Mouse (Mus musculus) forebrain, embryonic 10.5 days (tissue): ENCODE data around the gene Ctps2. TPM values are rescaled to one million over a fixed set of nuclear protein-coding genes. Genes with fewer than 3 reads are reported as not detected.
"Not testable (repeated sequence)": the region's sequence is repeated elsewhere in the genome, so short reads cannot be mapped to it uniquely, and the experiment has no call there.

Experiments
- DNase-seq: peaks from one replicate; pipeline ENCODE4 v3.0.0-alpha.2; 2017; ENCODE audit warnings: low spot score; ENCODE audit errors: extremely low spot score
- H3K27ac ChIP-seq: fragments of 300-500 bp; sonication (generic); 2 replicates; pipeline ENCODE4 v1.5.1; 2016; ENCODE audit warnings: mild to moderate bottlenecking
- H3K27me3 ChIP-seq: fragments of 300-500 bp; sonication (generic); 2 replicates; pipeline ENCODE4 v1.6.1; 2016; ENCODE audit warnings: mild to moderate bottlenecking; ENCODE audit not compliant: poor library complexity, severe bottlenecking
- H3K36me3 ChIP-seq: fragments of 300-500 bp; sonication (generic); replicated peaks from 2 replicates; pipeline ENCODE4 v1.6.1; 2016; ENCODE audit warnings: mild to moderate bottlenecking, moderate library complexity
- H3K4me1 ChIP-seq: fragments of 300-500 bp; sonication (generic); 2 replicates; pipeline ENCODE4 v1.6.1; 2016
- H3K4me3 ChIP-seq: fragments of 300-500 bp; sonication (generic); 2 replicates; pipeline ENCODE4 v1.5.1; 2016; ENCODE audit warnings: mild to moderate bottlenecking, moderate library complexity
- H3K9me3 ChIP-seq: fragments of 300-500 bp; sonication (generic); 2 replicates; pipeline ENCODE4 v1.6.1; 2016; ENCODE audit warnings: mild to moderate bottlenecking, moderate library complexity
- WGBS: fragments of 180-500 bp; shearing (Covaris S2); methylation state at CpG from one replicate; pipeline ENCODE4 v1.1.7; 2016; 5-methylcytosine and 5-hydroxymethylcytosine counted together
- polyA plus RNA-seq: library from polyadenylated mRNA; unstranded; fragments of >200 nt; fragmentation: Nextera tagmentation; extraction: Ambion mirVana; gene quantifications from 2 replicates; pipeline ENCODE4 v1.2.1, GENCODE M21; 2016

Gene Ctps2
- polyA plus RNA-seq = 62.5 and 65.3 TPM in 2 replicates

DNA sequence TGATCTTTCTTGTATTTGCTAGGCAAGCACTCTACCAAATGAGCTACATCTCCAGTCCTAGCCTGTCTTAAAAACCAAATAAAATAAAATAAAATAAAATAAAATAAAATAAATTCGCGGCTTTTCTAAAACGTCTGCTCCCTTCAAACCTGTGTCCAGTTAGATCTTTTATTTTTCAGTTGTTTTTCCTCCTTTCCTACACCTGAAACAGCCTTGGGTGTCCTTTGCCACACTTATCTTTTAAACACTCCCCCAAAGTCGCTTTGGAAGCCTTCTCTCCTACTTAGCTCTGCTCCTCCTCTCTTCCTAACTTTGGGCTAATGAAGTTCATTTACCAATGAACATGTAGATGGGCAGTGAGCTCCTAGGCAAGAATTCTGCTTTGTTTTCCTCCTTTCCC is at the start of gene Ctps2:
Gene Ctps2, plus strand, starts transcription at position 301 of the 400 bp plus-strand sequence.
- H3K9me3 ChIP-seq = no peaks in the 10 kb centered on the region
- H3K4me3 ChIP-seq = peak within 1 kb of the TSS; percentile 66
- H3K4me1 ChIP-seq = peaks cover 10% of the 10 kb centered on the region; the same call in 1 of the 2 replicates
- peak within 1 kb of the TSS; percentile 84 for H3K27ac ChIP-seq
- DNase-seq = no peak
- H3K36me3 ChIP-seq = no peaks in the 10 kb centered on the region
- WGBS = 29% methylated on average over 4 of the region's 4 CpGs
- peaks cover 50% of the 10 kb centered on the region for H3K27me3 ChIP-seq

- H3K4me3 ChIP-seq = no peak overlapping the region
- no peaks in the 10 kb centered on the region for H3K4me1 ChIP-seq
- WGBS = 87% methylated on average over 3 of the region's 3 CpGs
- H3K9me3 ChIP-seq = no peaks in the 10 kb centered on the region
- no peak overlapping the region for H3K27ac ChIP-seq
- peaks cover 56% of the 10 kb centered on the region for H3K36me3 ChIP-seq
- no peak for DNase-seq
- H3K27me3 ChIP-seq = peaks cover 10% of the 10 kb centered on the region
Measured at GRCm38 (mm10) chrX:162868294-162868965, 32.6 kb upstream of the Ctps2 start.

DNA sequence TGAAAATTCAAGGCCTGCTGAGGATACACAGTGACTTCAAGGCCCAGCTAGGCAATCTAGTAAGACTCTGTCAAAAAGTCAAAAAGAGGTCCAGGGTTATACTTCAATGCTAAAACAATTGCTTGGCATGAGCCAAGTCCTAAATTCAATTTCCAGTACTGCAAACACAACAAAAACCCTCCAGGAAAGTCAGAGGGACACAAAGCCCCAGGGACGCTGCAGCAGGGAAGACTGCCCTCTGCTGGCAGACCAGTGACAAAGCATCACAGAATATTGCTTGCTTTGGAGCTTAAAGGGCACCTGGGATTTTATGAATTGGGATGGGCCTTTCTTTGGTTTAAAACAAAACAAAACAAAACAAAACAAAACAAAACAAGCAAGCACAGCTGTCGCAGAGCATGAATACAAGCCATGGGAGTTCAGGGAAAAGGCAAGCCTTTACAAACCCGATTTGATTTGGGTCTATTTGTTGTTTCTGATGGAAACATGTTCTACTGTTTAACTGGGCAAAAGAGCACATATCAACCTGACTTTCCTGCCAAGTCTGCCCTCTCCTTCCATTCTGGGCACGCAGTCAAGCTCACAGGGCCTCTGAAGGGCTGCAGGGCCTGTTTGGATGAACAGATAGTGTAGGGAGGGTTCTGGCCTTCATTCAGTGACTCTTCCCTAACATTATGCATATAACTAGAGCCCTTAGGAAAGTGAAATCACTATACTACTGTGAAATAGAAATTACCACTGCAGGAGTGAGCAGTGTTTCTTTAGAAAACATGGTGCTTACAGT is 29.1 kb upstream of the Ctps2 start:
- DNase-seq = peak; percentile 15
- no peak overlapping the region for H3K27ac ChIP-seq
- H3K4me1 ChIP-seq = no peaks in the 10 kb centered on the region
- peaks cover 10% of the 10 kb centered on the region for H3K27me3 ChIP-seq
- peaks cover 48% of the 10 kb centered on the region for H3K36me3 ChIP-seq
- 37% methylated on average over 4 of the region's 4 CpGs for WGBS
- no peak overlapping the region for H3K4me3 ChIP-seq
- no peaks in the 10 kb centered on the region for H3K9me3 ChIP-seq

- H3K27ac ChIP-seq = no peak overlapping the region
- no peaks in the 10 kb centered on the region for H3K9me3 ChIP-seq
- no peaks in the 10 kb centered on the region for H3K4me1 ChIP-seq
- H3K27me3 ChIP-seq = peaks cover 10% of the 10 kb centered on the region
- WGBS = 89% methylated on average over 2 of the region's 2 CpGs
- no peak for DNase-seq
- no peak overlapping the region for H3K4me3 ChIP-seq
- peaks cover 54% of the 10 kb centered on the region for H3K36me3 ChIP-seq
Measured at GRCm38 (mm10) chrX:162873761-162874160, 27.3 kb upstream of the Ctps2 start.

DNA sequence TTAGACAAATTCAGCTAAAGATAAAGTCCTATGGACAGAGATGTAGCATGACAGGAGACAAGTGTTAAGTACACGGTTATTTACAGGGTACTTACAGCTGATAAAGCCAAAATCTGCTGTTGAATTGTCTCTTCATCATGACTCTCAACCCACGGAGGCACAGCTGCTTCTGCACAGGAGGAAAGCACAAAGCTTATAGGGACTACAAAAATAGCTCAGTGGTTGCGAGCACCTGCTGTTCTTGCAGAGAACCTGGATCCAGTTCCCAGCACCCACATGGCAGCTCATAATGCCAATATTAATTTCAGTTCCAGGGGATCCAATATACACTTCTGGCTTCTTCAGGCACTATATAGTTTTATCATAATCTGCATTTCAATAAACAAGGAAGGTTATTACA is 22.8 kb upstream of the Ctps2 start:
- 90% methylated on average over 3 of the region's 3 CpGs for WGBS
- Histone ChIP-seq H3K4me1 (no peaks in the 10 kb centered on the region), H3K27ac (no peak overlapping the region), H3K9me3 (no peaks in the 10 kb centered on the region), H3K4me3 (no peak overlapping the region), H3K36me3 (peaks cover 55% of the 10 kb centered on the region), H3K27me3 (peaks cover 7% of the 10 kb centered on the region)
- no peak for DNase-seq

DNA sequence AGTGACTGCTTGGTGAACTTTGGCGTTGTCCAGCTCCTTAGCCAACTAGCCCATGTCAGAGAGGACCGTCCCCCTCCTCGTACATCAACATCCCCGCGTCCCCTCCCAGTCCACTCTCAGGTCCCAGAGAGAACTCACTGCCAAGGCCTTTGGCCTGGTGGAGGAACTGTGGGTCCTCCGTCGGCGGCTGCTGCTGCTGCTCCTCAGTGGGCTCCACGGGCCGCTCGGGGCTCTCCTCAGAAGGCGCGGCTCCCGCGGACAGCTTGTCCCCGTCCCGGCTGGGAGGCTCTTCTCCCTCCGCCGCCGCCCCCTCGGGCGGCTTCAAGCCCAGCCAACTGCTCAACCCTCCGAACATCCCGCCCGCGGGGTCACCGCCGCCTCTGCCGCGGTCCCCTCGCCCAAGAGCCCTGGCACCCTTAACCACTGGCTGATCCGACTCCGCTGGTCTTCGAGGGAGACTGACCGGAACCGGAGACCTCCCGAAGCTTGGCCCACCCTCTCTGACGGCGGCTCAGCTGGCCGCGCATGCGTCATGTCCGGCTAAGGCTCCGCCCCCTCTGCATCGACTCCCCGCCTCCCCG is 13.0 kb upstream of the Ctps2 start, which contains the start of gene Syap1:
Gene Syap1, minus strand, starts transcription at position 517 of the 581 bp plus-strand sequence.
- Histone ChIP-seq H3K9me3 (no peaks in the 10 kb centered on the region), H3K36me3 (no peaks in the 10 kb centered on the region), H3K27me3 (peaks cover 24% of the 10 kb centered on the region), H3K4me1 (peaks cover 7% of the 10 kb centered on the region), H3K4me3 (peak within 1 kb of the TSS; percentile 74), H3K27ac (peak within 1 kb of the TSS; percentile 84)
- 32% methylated on average over 37 of the region's 47 CpGs for WGBS
- DNase-seq = peak; percentile 75

- peak overlapping the region; percentile 74; the same call in 1 of the 2 replicates for H3K4me3 ChIP-seq
- not testable (repeated sequence) for H3K27ac ChIP-seq, H3K36me3 ChIP-seq, H3K4me1 ChIP-seq, H3K9me3 ChIP-seq, DNase-seq
- WGBS = 59% methylated on average over 11 of the region's 25 CpGs
- peaks cover 18% of the 10 kb centered on the region for H3K27me3 ChIP-seq
Measured at GRCm38 (mm10) chrX:162888575-162889223, 12.3 kb upstream of the Ctps2 start.

DNA sequence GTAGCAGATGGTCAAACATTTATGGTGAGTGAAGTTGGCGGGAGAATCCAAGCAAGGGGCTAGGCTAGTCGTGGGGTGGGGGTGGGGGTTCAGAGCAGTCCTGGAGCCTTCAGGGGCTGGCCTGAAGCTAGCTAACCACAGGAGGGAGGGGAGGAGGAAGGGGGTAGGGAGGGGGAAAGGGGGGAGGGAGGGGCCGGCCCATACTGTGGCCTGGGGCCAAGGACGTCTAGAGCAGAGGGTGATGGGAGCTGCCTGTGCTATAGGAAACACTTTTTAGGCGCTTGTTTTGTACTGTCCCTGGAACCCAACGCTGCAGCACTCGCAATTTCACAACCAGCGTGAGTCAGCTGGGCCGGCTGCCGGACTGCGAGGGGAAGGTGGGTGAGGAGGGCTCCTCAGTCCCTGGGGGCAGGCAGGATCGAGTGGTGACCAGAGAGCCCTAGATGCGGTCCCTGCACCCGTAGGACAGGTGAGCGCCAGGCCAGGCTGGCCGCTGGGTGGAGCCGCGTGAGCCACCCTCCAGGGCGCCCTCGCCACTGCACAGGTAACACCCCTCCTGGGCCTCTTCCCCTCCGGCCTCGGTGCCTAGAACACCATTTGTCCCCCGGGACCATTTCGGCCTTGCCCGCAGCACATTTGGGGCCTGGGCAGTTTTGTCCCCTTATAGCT is 467 bp downstream of the Ctps2 start:
- peak overlapping the region; percentile 84 for H3K27ac ChIP-seq
- peaks cover 49% of the 10 kb centered on the region for H3K27me3 ChIP-seq
- H3K4me3 ChIP-seq = peak overlapping the region; percentile 66
- H3K9me3 ChIP-seq = no peaks in the 10 kb centered on the region
- peak; percentile 39 for DNase-seq
- WGBS = 33% methylated on average over 24 of the region's 25 CpGs
- H3K36me3 ChIP-seq = no peaks in the 10 kb centered on the region
- H3K4me1 ChIP-seq = peaks cover 10% of the 10 kb centered on the region; the same call in 1 of the 2 replicates

DNA sequence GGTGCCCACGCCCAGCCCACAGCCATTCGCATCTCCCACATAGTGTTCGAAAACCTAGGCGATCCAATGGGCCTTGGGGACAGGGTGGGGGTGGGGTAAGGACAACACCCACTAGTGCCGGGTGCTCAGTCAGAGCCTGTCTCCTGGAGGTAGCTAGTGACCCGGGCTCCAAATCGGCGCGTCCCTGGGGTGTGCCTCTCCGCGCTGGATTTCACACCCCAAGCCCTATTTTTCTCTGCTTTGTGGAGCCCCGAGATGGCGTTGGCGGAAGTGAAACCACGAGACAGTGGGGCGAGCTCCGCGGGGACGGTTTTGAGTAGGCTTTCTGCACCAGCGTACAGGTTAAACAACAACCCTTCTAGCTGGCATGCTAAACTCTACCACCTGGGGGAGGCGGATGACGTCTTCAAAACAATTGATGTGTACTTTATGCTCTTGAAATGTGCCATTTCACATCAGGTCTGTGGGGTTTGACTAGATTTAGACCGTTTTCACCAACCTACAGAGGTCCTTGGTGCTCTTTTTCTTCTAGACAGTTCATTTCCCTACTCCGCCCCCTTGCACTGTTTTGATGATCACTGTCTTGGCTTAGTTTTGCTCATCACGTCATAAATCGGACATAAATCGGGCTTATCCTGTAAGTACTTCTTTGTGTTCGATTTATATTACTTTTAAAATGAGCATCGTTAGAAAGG is 1.1 kb downstream of the Ctps2 start:
- Histone ChIP-seq H3K27ac (peak overlapping the region; percentile 84), H3K4me1 (peaks cover 10% of the 10 kb centered on the region; the same call in 1 of the 2 replicates), H3K9me3 (no peaks in the 10 kb centered on the region), H3K4me3 (peak overlapping the region; percentile 66), H3K27me3 (peaks cover 48% of the 10 kb centered on the region), H3K36me3 (no peaks in the 10 kb centered on the region)
- WGBS = 27% methylated on average over 29 of the region's 29 CpGs
- peak; percentile 25 for DNase-seq

GRCm38 (mm10) chrX:162907554-162907953 is 6.5 kb downstream of the Ctps2 start:
- H3K4me1 ChIP-seq = peaks cover 2% of the 10 kb centered on the region; the same call in 1 of the 2 replicates
- H3K36me3 ChIP-seq = peaks cover 18% of the 10 kb centered on the region
- no peak for DNase-seq
- WGBS = 86% methylated on average over 3 of the region's 3 CpGs
- H3K27ac ChIP-seq = no peak overlapping the region
- H3K9me3 ChIP-seq = no peaks in the 10 kb centered on the region
- peaks cover 34% of the 10 kb centered on the region for H3K27me3 ChIP-seq
- no peak overlapping the region for H3K4me3 ChIP-seq

DNA sequence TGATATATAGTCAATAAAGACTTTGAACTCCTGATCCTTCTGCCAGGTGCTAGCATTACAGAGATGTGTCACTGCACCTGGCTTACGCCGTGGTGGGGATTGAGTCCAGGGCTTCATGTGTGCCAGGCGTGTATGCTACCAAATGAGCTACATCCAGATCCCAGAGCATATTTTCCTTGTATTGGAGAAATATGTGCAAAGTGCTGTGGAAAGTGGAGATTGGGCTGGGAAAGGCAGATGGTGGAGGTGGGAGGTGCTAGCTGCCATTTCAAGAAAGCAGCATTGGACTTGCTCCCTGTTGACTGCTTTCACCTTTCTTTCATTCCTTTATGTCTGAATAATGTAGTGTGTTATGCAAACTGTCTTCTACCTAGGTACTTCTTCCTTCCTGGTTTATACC is 12.6 kb downstream of the Ctps2 start:
- 94% methylated on average over 3 of the region's 3 CpGs for WGBS
- Histone ChIP-seq H3K9me3 (no peaks in the 10 kb centered on the region), H3K27me3 (peaks cover 9% of the 10 kb centered on the region; the same call in 1 of the 2 replicates), H3K4me3 (no peak overlapping the region), H3K4me1 (no peaks in the 10 kb centered on the region), H3K27ac (no peak overlapping the region), H3K36me3 (peaks cover 24% of the 10 kb centered on the region)
- DNase-seq = no peak
